Mouse (Mus musculus) R1 (cell line): Measurements from ENCODE around the gene Tulp1.
"Not testable (repeated sequence)": the region's sequence is repeated elsewhere in the genome, so short reads cannot be mapped to it uniquely, and the experiment has no call there.

Experiments
- DNase-seq: peaks from one replicate; pipeline ENCODE4 v3.0.0-alpha.2; 2018; ENCODE audit warnings: low read depth, low spot score

Tulp1 gene

GRCm38 (mm10) chr17:28365122-28365521, at the start of gene Tulp1:
Gene Tulp1, minus strand, starts transcription at chr17:28365222.
- no peak for DNase-seq

- no peak for DNase-seq
These were observed 46.4 kb upstream of the Tulp1 start for GRCm38 (mm10) chr17:28411381-28411960.

- DNase-seq: no peak
These were observed 45.7 kb upstream of the Tulp1 start for GRCm38 (mm10) chr17:28410731-28411130.

GRCm38 (mm10) chr17:28408251-28408918, 43.4 kb upstream of the Tulp1 start:
- DNase-seq: no peak

GRCm38 (mm10) chr17:28407418-28408250, 42.6 kb upstream of the Tulp1 start:
- DNase-seq: peak; percentile 90

- no peak for DNase-seq
These were observed 41.4 kb upstream of the Tulp1 start for GRCm38 (mm10) chr17:28406471-28406870.

GRCm38 (mm10) chr17:28404745-28405144, 39.7 kb upstream of the Tulp1 start:
- not testable (repeated sequence) for DNase-seq

- peak; percentile 71 for DNase-seq
These were observed 39.3 kb upstream of the Tulp1 start for GRCm38 (mm10) chr17:28404301-28404700.

GRCm38 (mm10) chr17:28394994-28395393, 30.0 kb upstream of the Tulp1 start:
- DNase-seq: no peak

GRCm38 (mm10) chr17:28394051-28394765, 29.2 kb upstream of the Tulp1 start:
- no peak for DNase-seq

GRCm38 (mm10) chr17:28391568-28392432, 26.8 kb upstream of the Tulp1 start:
- DNase-seq: no peak

GRCm38 (mm10) chr17:28388534-28388933, 23.5 kb upstream of the Tulp1 start:
- DNase-seq: no peak

GRCm38 (mm10) chr17:28386150-28386905, 21.3 kb upstream of the Tulp1 start:
- DNase-seq: peak; percentile 91

GRCm38 (mm10) chr17:28384298-28384697, 19.3 kb upstream of the Tulp1 start:
- DNase-seq: peak; percentile 91

GRCm38 (mm10) chr17:28380255-28380654, 15.2 kb upstream of the Tulp1 start:
- DNase-seq: no peak

GRCm38 (mm10) chr17:28375592-28376061, 10.6 kb upstream of the Tulp1 start:
- DNase-seq: peak; percentile 81

- peak; percentile 47 for DNase-seq
These were observed 9.5 kb upstream of the Tulp1 start for GRCm38 (mm10) chr17:28374494-28374893.

GRCm38 (mm10) chr17:28373821-28374220, 8.8 kb upstream of the Tulp1 start:
- peak; percentile 85 for DNase-seq

- DNase-seq: no peak
These were observed 6.9 kb upstream of the Tulp1 start for GRCm38 (mm10) chr17:28371941-28372340.

- no peak for DNase-seq
These were observed 6.3 kb upstream of the Tulp1 start for GRCm38 (mm10) chr17:28371286-28371685.
